Mouse (Mus musculus) neural tube, embryonic 13.5 days (tissue): ENCODE measurements around the gene Aoc3. TPM values are rescaled to one million over a fixed set of nuclear protein-coding genes. Genes with fewer than 3 reads are reported as not detected.
A peak's percentile ranks its signal among the peaks of the same experiment; 100 is the strongest.
"Not testable (repeated sequence)": the region's sequence is repeated elsewhere in the genome, so short reads cannot be mapped to it uniquely, and the experiment has no call there.

Experiments
- ATAC-seq: fragments of 200-750 bp; cut with Nextera tagmentation; 2 replicates; pipeline ENCODE4 v1.8.0; 2017; ENCODE audit warnings: low read depth, mild to moderate bottlenecking, moderate TSS enrichment, moderate library complexity
- H3K27ac ChIP-seq: fragments of 300-500 bp; sonication (generic); replicated peaks from 2 replicates; pipeline ENCODE4 v1.5.1; 2015; ENCODE audit warnings: moderate library complexity, mild to moderate bottlenecking, inconsistent platforms
- H3K27me3 ChIP-seq: fragments of 300-500 bp; sonication (generic); 2 replicates; pipeline ENCODE4 v1.6.1; 2015; ENCODE audit warnings: mild to moderate bottlenecking, inconsistent platforms
- H3K36me3 ChIP-seq: fragments of 300-500 bp; sonication (generic); 2 replicates; pipeline ENCODE4 v1.6.1; 2015; ENCODE audit warnings: mild to moderate bottlenecking, inconsistent platforms
- H3K4me1 ChIP-seq: fragments of 300-500 bp; sonication (generic); replicated peaks from 2 replicates; pipeline ENCODE4 v1.6.1; 2015; ENCODE audit warnings: inconsistent platforms
- H3K4me2 ChIP-seq: fragments of 300-500 bp; sonication (generic); 2 replicates; pipeline ENCODE4 v1.6.1; 2015; ENCODE audit warnings: inconsistent platforms, mild to moderate bottlenecking, moderate library complexity
- H3K4me3 ChIP-seq: fragments of 300-500 bp; sonication (generic); 2 replicates; pipeline ENCODE4 v1.5.1; 2015; ENCODE audit warnings: mild to moderate bottlenecking, inconsistent platforms
- H3K9ac ChIP-seq: fragments of 300-500 bp; sonication (generic); 2 replicates; pipeline ENCODE4 v1.6.1; 2015; ENCODE audit warnings: moderate library complexity, mild to moderate bottlenecking, inconsistent platforms
- H3K9me3 ChIP-seq: fragments of 300-500 bp; sonication (generic); 2 replicates; pipeline ENCODE4 v1.6.1; 2016; ENCODE audit warnings: inconsistent platforms
- WGBS: fragments of 180-500 bp; shearing (Covaris S2); methylation state at CpG from one replicate; pipeline ENCODE4 v1.1.7; 2015; 5-methylcytosine and 5-hydroxymethylcytosine counted together
- polyA plus RNA-seq: library from polyadenylated mRNA; unstranded; fragments of >200 nt; fragmentation: Nextera tagmentation; extraction: Ambion mirVana; gene quantifications from 2 replicates; pipeline ENCODE4 v1.2.1, GENCODE M21; 2015

Gene Aoc3
- polyA plus RNA-seq, 1 experiment from 2014 or later, result not detected

DNA sequence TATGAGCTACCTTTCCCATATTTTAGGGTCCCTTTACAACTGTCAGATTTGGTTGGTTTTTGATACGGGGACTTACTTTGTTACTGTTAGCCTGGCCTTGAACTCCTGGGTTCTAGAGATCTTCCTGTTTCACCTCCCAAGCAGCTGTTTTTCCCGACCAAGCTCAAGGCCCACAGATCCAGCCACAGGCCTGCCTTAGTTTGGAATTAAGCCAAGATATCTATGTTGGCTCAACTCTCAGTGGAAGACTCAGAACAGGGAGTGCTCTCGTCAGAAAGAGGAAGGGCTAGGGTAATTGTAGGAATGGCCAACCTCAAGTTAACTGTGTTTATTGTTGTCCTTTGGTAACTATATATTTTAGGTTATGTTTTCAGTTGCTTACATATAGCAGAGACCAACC lies 18.3 kb upstream of the Aoc3 start:
- H3K4me1 ChIP-seq, result peaks cover 13% of the 10 kb centered on the region
- ATAC-seq, result no peak
- no peak overlapping the region for H3K9ac ChIP-seq
- WGBS, result 76% methylated on average over 3 of the region's 3 CpGs
- no peaks in the 10 kb centered on the region for H3K36me3 ChIP-seq
- H3K4me2 ChIP-seq, result no peak overlapping the region
- no peak overlapping the region for H3K4me3 ChIP-seq
- no peak overlapping the region for H3K27ac ChIP-seq
- no peaks in the 10 kb centered on the region for H3K9me3 ChIP-seq
- 0 out of 2 replicates have a peak, but pooled peaks cover 5% of the 10 kb centered on the region for H3K27me3 ChIP-seq

DNA sequence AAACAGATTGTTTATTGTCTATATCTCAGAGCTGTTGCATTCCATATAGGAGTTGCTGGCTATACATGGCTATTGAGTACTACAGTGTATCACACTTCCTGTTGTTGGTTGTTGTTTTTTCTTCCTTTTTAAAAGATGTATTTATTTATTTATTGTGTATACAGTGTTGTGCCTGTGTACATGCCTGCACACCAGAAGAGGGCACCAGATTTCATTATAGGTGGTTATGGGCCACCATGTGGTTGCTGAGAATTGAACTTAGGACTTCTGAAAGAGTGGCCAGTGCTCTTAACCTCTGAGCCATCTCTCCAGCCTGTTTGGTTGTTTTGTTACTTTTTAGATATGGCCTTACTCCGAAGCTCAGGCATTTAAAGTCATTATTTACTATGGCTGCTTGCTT lies 15.8 kb upstream of the Aoc3 start:
- ATAC-seq, result no peak
- no peak overlapping the region for H3K9ac ChIP-seq
- WGBS, result 94% methylated on average over 1 of the region's 1 CpGs

DNA sequence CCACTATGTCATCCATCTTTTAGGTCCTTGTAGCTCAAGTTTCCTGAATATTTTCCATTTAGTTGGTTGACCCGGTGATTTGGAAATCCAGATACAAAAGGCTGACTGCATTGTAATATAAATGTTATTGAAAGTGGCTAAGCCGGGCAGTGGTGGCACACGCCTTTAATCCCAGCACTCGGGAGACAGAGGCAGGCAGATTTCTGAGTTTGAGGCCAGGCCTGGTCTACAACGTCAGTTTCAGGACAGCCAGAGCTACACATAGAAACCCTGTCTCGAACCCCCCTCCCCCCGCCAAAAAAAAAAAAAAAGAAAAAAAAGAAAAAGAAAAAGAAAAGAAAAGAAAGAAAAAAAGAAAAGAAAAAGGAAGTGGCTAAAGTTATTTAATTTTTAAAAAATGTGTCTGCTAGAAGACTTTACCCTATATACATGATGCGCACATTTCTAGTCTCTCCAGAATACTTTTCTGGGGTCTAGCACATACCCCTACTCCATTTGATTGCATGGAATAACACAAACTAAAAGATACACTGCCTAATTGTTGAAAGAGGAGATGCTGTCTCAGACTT lies 15.2 kb upstream of the Aoc3 start:
- no peaks in the 10 kb centered on the region for H3K9me3 ChIP-seq
- WGBS, result 85% methylated on average over 8 of the region's 8 CpGs
- H3K4me2 ChIP-seq, result peak overlapping the region; percentile 98
- H3K36me3 ChIP-seq, result peaks cover 27% of the 10 kb centered on the region
- peak overlapping the region; percentile 99 for H3K4me3 ChIP-seq
- no peaks in the 10 kb centered on the region for H3K27me3 ChIP-seq
- H3K27ac ChIP-seq, result peak overlapping the region; percentile 71; the same call in 1 of the 2 replicates
- no peak for ATAC-seq
- H3K4me1 ChIP-seq, result peaks cover 24% of the 10 kb centered on the region
- H3K9ac ChIP-seq, result peak overlapping the region; percentile 98

More for the DNA sequence above, 15.8 kb upstream of the Aoc3 start:
- no peak overlapping the region for H3K27ac ChIP-seq
- peaks cover 21% of the 10 kb centered on the region for H3K36me3 ChIP-seq
- peaks cover 24% of the 10 kb centered on the region for H3K4me1 ChIP-seq
- H3K4me2 ChIP-seq, result no peak overlapping the region
- no peaks in the 10 kb centered on the region for H3K27me3 ChIP-seq
- H3K9me3 ChIP-seq, result no peaks in the 10 kb centered on the region
- no peak overlapping the region for H3K4me3 ChIP-seq

DNA sequence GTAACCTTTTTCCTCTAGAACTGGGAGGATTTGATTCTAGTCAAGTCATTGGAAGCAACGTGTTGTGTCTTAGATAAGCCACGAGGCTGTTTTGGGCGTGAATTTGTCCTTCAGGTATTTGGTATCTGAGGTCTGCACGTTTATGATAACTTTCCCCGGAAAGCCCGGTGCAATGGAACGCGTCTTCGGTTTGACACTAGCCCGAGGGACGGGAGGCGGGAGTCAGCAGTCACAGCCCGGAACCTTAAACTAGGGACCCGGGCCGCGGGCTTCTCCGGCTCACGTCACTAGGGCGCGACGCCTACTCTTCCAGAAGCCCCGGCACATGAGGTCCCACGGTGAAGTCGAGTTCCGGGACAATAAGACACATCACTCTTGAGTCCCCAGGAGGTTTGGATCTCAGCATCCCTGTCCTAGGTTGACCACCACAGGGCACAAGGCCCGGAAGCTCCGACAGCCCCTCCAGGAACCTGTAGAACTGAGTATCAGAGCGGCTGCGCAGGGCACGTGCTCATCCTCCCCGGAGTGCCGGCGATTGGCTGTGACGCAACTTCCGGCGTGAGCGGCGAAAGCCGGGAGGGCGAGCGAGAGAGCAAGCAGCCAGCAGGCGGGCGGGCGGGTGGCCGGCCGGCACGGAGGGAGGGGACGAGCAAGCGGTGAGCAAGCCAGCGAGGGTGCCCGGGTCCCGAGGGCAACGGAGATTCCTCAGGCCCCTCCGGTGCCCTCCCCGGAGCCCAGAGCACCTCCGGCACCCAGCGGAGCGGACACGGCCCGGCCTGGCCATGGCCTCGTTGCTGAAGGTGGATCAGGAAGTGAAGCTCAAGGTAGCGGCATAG lies 14.5 kb upstream of the Aoc3 start, which contains the start of gene Psme3:
Gene Psme3 (plus strand): TSS at position 549 of the 836 bp plus-strand sequence.
- H3K9me3 ChIP-seq, result no peaks in the 10 kb centered on the region
- WGBS, result under 1% methylated on average over 62 of the region's 62 CpGs
- no peaks in the 10 kb centered on the region for H3K27me3 ChIP-seq
- peak within 1 kb of the TSS; percentile 98 for H3K9ac ChIP-seq
- peaks cover 34% of the 10 kb centered on the region for H3K36me3 ChIP-seq
- ATAC-seq, result peak; percentile 93
- H3K4me1 ChIP-seq, result peaks cover 24% of the 10 kb centered on the region
- peak within 1 kb of the TSS; percentile 98 for H3K4me2 ChIP-seq
- peak within 1 kb of the TSS; percentile 99 for H3K4me3 ChIP-seq
- peak within 1 kb of the TSS; percentile 71 for H3K27ac ChIP-seq

DNA sequence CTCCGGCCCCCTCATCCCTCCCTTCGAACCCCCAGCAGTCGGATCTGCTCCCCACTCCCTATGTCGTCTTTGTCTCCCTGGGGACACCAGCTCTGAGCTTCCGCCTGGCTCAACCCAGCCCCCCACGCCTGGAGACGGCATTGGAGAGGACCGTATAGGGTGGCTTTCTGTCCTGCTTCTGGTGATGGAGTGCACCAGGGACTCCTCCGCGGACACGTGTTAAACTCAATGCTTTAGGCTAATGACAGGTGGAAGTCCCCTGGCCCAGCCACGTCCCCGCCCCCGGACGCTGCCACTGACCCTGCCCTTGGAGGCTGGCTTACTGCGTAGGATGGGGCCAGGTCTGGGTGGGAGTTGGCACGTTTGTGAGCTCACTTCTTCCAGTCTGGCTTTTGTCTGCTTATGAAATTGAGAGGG lies 13.9 kb upstream of the Aoc3 start:
- WGBS, result 0% methylated on average over 17 of the region's 17 CpGs
- H3K27ac ChIP-seq, result peak overlapping the region; percentile 71

DNA sequence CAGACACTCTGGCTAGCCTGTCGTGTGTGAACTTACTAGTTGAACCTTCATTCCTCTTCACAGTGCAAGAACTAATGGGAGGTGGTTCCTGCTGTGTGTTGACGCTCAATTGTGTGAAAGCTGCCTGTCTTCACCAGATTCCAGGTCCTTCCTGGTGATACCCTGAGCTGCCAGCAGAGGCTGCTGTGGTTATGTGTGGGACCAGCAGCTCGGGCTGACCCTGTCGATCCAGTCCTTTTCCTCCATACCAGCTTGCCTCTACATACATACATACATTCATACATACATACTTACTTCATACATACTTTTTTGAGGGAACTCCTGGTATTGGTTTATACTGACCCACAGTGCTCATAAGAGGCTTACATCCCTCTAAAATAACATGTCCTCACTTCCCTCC lies 6.8 kb upstream of the Aoc3 start:
- Histone ChIP-seq H3K27me3 (no peaks in the 10 kb centered on the region), H3K9me3 (no peaks in the 10 kb centered on the region), H3K27ac (no peak overlapping the region), H3K4me1 (no peaks in the 10 kb centered on the region), H3K9ac (no peak overlapping the region), H3K4me2 (no peak overlapping the region), H3K36me3 (peaks cover 76% of the 10 kb centered on the region), H3K4me3 (no peak overlapping the region)
- WGBS, result 15% methylated on average over 4 of the region's 4 CpGs
- ATAC-seq, result peak; percentile 61

More for the DNA sequence above, 13.9 kb upstream of the Aoc3 start:
- H3K27me3 ChIP-seq, result no peaks in the 10 kb centered on the region
- H3K36me3 ChIP-seq, result peaks cover 41% of the 10 kb centered on the region
- peaks cover 24% of the 10 kb centered on the region for H3K4me1 ChIP-seq
- H3K4me3 ChIP-seq, result peak overlapping the region; percentile 99
- H3K4me2 ChIP-seq, result peak overlapping the region; percentile 98
- H3K9ac ChIP-seq, result peak overlapping the region; percentile 98
- ATAC-seq, result peak; percentile 67
- no peaks in the 10 kb centered on the region for H3K9me3 ChIP-seq

DNA sequence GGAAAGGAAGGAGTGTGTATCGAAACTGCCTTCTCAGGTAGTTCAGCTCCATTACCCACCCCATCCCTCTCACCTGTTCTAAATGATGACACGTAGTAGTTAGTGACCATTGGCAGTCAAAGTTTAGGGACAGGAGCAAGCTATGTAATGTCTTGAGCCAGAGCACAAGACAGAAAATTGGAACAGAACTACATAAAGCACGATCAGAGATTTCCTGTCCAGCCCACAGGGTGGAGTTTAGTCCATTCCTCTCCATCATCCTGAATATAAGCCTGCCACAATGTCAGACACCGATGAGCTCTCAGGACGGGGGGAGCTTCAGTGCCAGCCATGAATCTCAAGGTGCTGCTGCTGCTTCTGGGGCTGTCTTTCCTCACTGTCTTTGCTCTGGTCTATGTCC lies 5.6 kb upstream of the Aoc3 start, which contains the start of gene Aoc2:
Gene Aoc2 (plus strand): TSS at position 301 of the 400 bp plus-strand sequence.
- no peaks in the 10 kb centered on the region for H3K9me3 ChIP-seq
- H3K9ac ChIP-seq, result no peak within 1 kb of the TSS
- no peak within 1 kb of the TSS for H3K4me3 ChIP-seq
- peaks cover 65% of the 10 kb centered on the region for H3K36me3 ChIP-seq
- H3K27ac ChIP-seq, result no peak within 1 kb of the TSS
- no peaks in the 10 kb centered on the region; the same call in 1 of the 2 replicates for H3K4me1 ChIP-seq
- ATAC-seq, result no peak
- 93% methylated on average over 5 of the region's 5 CpGs for WGBS
- H3K4me2 ChIP-seq, result no peak within 1 kb of the TSS
- H3K27me3 ChIP-seq, result no peaks in the 10 kb centered on the region

DNA sequence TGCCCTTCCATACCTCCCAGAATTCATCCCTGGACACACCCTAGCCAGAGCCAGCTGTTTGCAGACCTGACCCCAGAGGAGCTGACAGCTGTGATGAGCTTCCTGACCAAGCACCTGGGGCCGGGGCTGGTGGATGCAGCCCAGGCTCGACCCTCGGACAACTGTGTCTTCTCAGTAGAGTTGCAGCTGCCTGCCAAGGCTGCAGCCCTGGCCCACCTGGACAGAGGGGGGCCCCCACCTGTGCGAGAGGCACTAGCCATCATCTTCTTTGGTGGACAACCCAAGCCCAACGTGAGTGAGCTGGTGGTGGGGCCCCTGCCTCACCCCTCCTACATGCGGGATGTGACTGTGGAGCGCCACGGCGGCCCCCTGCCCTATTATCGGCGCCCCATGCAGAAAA lies 5.2 kb upstream of the Aoc3 start:
- H3K4me2 ChIP-seq, H3K4me1 ChIP-seq, ATAC-seq, H3K27me3 ChIP-seq, H3K4me3 ChIP-seq, H3K27ac ChIP-seq, H3K9me3 ChIP-seq, H3K9ac ChIP-seq: not testable (repeated sequence)
- WGBS, result 93% methylated on average over 11 of the region's 11 CpGs
- H3K36me3 ChIP-seq, result peaks cover 60% of the 10 kb centered on the region

DNA sequence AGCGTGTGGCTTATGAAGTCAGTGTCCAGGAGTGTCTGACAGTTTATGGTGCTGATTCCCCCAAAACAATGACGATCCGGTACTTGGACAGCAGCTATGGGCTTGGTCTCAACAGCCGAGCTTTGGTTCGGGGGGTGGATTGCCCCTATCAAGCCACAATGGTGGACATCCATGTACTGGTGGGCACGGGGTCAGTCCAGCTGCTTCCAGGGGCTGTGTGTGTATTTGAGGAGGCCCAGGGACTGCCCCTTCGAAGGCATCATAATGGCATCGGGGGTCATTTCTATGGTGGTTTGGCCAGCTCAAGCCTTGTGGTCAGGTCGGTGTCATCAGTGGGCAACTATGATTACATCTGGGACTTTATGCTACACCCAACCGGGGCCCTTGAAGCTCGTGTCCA lies 4.3 kb upstream of the Aoc3 start:
- 85% methylated on average over 11 of the region's 11 CpGs for WGBS
- H3K27me3 ChIP-seq, result no peaks in the 10 kb centered on the region
- H3K4me1 ChIP-seq, result no peaks in the 10 kb centered on the region; the same call in 1 of the 2 replicates
- no peaks in the 10 kb centered on the region for H3K9me3 ChIP-seq
- no peak overlapping the region for H3K27ac ChIP-seq
- H3K4me3 ChIP-seq, result no peak overlapping the region
- H3K4me2 ChIP-seq, result no peak overlapping the region
- peaks cover 51% of the 10 kb centered on the region for H3K36me3 ChIP-seq
- H3K9ac ChIP-seq, result no peak overlapping the region
- ATAC-seq, result no peak

DNA sequence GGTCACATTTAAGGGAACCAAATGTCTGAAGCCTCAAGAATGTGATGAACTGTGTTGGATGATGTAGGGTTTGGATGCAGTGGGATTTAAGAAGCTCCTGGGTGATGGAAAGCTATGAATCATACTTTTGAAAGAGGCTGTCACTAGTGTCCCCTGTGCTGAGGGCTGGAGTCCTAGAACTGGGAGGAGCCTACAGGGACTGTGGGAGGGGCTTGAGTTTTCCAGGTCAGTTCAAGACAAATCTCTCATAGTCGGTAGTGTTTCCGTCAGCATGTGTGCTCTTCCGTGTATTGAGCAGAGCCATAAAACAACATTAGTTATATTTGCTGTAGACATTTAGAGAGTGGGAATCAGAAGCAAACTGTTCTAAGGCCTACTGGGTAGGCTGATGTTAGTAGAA lies 3.1 kb upstream of the Aoc3 start:
- peaks cover 39% of the 10 kb centered on the region for H3K36me3 ChIP-seq
- H3K4me3 ChIP-seq, result no peak overlapping the region
- no peaks in the 10 kb centered on the region; the same call in 1 of the 2 replicates for H3K4me1 ChIP-seq
- no peak overlapping the region for H3K9ac ChIP-seq
- no peaks in the 10 kb centered on the region for H3K27me3 ChIP-seq
- H3K9me3 ChIP-seq, result no peaks in the 10 kb centered on the region
- no peak for ATAC-seq
- H3K4me2 ChIP-seq, result no peak overlapping the region
- 56% methylated on average over 3 of the region's 3 CpGs for WGBS
- H3K27ac ChIP-seq, result no peak overlapping the region

DNA sequence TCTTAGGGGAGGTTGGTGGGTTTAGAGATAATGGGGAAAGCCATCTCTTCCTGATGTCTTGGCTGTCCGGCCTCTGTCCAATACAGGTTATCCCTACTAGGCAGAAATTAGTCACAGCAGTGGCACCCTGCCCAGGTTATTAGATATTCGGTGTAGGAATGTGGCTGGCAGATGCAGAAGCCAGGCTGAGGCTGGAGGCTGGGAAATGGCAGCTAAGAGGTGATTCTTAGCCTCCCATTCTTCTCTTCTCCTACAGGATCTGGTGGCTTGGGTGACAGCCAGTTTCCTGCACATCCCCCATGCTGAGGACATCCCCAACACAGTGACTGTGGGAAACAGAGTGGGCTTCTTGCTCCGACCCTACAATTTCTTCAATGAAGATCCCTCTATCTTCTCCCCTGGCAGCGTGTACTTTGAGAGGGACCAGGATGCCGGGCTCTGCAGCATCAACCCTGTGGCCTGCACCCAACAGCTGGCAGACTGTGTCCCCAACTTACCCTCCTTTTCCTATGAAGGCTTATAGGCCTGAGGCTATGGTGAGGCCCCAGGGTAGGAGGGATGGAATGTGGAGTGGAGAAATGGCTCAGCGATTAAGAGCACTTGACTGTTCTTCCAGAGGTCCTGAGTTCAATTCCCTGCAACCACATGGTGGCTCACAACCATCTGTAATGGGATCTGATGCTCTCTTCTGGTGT lies 1.3 kb upstream of the Aoc3 start:
- Histone ChIP-seq H3K4me1 (no peaks in the 10 kb centered on the region; the same call in 1 of the 2 replicates), H3K27me3 (no peaks in the 10 kb centered on the region), H3K9me3 (no peaks in the 10 kb centered on the region), H3K4me3 (no peak overlapping the region), H3K36me3 (peaks cover 22% of the 10 kb centered on the region), H3K4me2 (no peak overlapping the region), H3K27ac (no peak overlapping the region), H3K9ac (no peak overlapping the region; the same call in 1 of the 2 replicates)
- 86% methylated on average over 6 of the region's 6 CpGs for WGBS
- no peak for ATAC-seq

DNA sequence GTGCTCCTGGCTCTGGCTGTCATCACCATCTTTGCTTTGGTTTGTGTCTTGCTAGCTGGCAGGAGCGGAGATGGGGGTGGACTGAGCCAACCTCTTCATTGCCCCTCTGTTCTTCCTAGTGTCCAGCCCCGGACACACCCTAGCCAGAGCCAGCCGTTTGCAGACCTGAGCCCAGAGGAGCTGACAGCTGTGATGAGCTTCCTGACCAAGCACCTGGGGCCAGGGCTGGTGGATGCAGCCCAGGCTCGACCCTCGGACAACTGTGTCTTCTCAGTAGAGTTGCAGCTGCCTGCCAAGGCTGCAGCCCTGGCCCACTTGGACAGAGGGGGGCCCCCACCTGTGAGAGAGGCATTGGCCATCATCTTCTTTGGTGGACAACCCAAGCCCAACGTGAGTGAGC lies 556 bp downstream of the Aoc3 start:
- not testable (repeated sequence) for H3K27ac ChIP-seq, H3K9me3 ChIP-seq, H3K4me1 ChIP-seq, H3K4me2 ChIP-seq, H3K27me3 ChIP-seq, H3K9ac ChIP-seq, H3K36me3 ChIP-seq, ATAC-seq, H3K4me3 ChIP-seq
- WGBS, result 87% methylated on average over 6 of the region's 6 CpGs
